Mouse (Mus musculus): ENCODE results near the gene Impdh1.
A peak's percentile ranks its signal among the peaks of the same experiment; 100 is the strongest.
"Not testable (repeated sequence)": the region's sequence is repeated elsewhere in the genome, so short reads cannot be mapped to it uniquely, and the experiment has no call there.

The Impdh1 gene

DNA sequence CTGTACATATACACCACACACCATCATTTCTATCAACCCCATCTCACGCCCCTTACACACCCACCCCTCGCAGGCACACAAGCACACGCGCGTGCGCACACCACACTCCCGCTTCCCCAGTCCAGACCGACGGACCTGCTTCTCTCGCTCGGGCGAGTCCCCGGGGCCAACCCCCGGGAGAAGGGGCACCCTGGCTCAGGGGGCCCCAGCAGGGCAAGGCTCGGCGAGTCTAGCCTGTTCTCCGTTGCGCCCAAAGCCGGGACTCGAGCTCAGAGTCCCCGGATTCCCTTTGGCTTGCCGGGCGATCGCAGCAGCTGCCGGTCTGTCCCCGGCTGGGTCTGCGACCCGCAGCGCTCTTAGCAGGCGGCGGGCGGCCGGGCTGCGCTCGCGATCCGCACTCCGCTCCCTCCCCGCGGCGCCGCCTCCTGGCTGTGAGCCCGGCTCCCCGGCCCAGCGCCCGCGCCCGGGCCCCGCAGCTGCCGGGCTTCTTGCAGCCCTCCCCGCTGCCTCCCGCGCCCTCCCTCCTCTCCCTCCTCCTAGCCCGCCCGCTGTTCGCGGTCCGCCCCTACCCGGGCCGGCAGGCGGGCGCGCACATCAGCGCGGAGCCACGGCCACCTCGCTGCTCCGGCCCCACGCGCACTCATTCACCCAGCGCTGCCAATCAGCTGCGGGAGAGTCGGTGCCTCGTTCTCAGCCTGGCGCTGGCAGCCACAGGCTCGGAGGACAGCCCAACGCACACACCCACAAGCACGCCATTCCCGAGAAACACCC, 37.1 kb downstream of the Impdh1 start, which contains the start of gene Prrt4:
TSS of gene Prrt4 (minus strand) at position 697 of the 771 bp plus-strand sequence.
- peak; percentile 59 for DNase-seq

DNA sequence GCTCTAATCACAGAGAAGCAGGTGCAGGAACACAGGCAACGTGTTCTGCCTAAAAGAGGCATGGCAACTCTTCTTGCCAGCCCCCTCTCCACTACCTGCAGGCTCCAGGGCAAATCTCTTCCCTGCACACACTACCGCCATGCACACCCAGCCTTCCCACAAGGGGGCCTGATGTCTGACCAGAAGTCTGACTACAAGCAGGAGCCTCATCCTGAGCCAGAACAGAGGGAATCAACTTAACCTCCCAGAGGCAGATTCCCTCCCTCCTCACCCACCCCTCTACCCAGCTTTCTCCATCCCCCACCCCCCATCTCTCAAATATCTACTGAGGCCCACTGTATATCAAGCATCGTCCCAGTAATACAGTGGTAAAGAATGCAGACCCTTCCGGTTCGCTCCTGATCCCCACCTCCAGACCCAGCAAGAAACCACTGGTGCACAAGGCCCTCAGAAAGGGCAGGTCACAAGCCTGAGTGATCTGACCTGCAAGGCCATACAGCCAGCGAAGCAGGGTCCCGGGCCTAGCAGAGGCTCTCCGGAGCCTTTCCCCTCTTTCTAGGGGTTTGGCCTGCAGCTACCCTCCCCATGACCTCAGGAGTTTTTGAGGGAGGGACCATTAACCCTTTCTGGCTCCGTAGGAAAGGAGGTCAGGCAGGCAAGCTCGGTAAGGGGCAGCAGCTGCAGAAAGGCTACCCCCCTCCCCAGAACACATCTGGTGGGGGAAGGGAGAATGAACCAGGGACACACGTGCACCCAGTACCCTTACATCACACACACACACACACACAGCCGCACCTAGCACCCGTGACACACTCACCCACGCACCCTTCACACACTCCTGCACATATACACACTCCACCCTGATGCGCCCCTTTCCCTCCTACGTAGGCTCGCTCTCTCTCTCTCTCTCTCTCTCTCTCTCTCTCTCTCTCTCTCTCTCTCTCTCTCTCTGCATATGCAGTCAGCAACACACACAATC, 38.0 kb downstream of the Impdh1 start:
- DNase-seq = no peak

GRCm38 (mm10) chr6:29175113-29175512, 41.1 kb downstream of the Impdh1 start:
- no peak for DNase-seq

- no peak for DNase-seq
Observed at GRCm38 (mm10) chr6:29174368-29174767, 41.8 kb downstream of the Impdh1 start.

GRCm38 (mm10) chr6:29170952-29171388, 45.2 kb downstream of the Impdh1 start:
- peak; percentile 86 for DNase-seq

DNA sequence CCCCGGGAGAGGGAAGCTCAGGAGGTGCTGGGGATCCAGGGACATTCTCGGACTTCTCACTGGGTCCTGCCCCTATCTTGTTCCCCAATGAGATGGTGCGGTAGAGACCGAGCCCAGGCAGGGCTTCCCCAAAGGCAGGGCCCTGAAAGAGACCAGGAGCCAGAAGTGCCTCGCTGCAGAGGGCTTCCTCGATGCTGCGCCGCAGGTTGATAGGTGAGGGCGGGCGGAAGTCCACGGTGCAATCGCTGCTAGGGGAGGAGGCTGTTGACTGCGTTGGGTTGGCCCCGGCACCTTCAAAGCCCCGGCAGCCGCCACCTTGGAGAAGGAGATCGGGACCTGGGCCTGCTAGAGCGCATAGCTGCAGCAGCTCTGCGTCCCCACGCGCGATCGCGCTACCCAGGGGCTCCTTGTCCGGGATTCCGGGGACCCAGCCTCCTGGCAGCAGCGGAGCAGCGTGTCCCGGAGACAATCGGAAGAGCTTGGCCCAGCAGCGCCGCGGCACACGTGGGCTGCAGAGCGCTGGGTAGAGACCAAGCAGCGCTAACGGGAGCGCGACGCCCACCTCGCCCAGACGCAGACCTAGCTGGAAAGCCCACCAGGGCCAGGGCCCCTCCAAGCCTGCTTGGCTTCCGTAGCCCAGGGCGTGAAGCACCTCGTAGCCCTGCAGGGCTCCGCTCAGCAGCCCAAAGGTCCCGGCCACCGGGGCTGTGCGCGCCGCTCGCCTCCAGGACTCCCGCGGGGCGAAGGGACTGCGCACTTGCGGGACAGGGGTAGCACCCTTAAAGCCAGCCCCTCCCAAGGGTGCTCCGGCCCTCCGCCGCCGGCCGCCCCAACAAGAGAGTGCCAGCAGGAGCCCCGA, 45.9 kb downstream of the Impdh1 start:
- DNase-seq = peak; percentile 28

GRCm38 (mm10) chr6:29169675-29170062, 46.5 kb downstream of the Impdh1 start:
- no peak for DNase-seq

DNA sequence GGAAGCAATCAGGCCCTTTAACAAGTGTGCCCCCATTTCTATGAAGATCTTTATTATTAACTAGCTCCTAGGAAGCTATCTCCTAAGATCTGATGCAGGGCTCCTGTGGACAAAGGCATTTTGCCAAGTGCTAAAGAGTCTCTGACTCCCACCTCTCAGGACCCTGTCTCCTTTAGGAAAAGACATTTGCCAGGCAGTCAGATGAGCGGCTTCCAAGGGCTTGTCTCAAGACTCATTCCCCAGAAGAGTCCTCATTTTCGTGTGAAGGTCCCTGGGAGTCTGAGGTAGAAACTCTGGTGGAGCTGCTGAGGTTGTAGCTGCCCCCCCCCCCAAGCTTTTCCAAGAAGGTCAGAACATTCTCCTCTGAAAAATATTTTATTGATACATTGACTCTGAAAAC, 47.3 kb downstream of the Impdh1 start:
- no peak for DNase-seq

GRCm38 (mm10) chr6:29166196-29166595, 50.0 kb downstream of the Impdh1 start:
- peak; percentile 26 for DNase-seq

DNA sequence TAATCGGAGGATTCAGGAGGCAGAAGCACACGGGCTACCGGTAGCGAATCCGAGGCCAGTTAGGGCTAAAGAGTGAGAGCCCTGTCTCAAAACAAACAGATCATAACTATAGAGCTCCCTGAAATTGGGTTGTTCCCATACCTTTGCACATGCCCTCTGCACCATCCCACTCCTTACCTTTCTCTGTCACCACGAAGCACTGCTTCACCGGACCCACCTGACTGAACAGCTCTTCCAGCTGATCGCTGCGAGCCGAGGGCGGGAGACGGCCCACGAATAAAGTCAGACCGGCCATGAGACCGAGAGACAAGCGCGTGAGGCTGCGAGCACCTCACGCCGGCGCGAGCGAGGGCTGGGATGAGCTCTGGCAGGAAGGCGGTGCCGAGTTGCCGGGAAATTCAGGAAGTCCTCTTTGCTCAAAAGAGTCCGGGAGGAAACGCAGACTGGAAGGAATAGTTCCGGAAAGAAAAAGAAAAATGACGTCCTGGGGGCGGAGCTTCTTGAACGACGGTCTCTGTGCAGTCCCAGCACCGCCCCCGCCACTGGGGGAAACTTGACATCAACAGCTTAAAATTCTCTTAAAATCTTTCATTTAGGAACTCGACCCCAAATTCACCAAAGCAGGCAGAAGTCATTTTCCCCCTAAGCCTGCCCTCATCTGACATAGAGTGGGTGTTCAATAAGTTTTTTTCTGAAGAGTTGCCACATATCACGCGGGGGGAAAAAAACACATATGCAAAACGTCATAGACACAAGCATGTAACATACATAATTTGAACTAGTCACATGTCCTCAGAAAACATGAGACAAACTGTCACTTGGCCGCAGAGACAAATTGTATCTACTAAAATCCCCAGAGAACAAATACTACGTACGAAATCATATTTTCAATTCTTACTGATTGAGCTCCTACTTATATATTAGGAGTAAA, 51.6 kb downstream of the Impdh1 start, which contains the start of gene Rbm28:
TSS of gene Rbm28 (minus strand) at position 693 of the 931 bp plus-strand sequence.
- DNase-seq = peak; percentile 84

DNA sequence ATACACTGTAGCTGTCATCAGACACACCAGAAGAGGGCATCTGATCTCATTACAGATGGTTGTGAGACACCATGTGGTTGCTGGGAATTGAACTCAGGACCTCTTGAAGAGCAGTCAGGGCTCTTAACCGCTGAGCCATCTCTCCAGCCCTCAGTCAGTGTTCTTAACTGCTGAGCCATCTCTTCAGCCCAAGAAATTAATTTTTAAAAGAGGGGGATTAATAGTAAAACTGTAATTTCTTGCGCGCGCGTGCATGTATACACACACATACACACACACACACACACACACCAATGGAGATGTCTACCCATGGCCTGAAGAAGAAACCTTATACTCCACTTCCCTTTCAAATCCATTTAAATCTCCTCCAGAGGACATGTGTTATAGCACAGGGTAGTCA, 54.9 kb downstream of the Impdh1 start:
- not testable (repeated sequence) for DNase-seq

GRCm38 (mm10) chr6:29160786-29161185, 55.4 kb downstream of the Impdh1 start:
- DNase-seq = no peak

GRCm38 (mm10) chr6:29156326-29156725, 59.8 kb downstream of the Impdh1 start:
- no peak for DNase-seq
